Mouse (Mus musculus): Measurements from ENCODE around the gene Atp8a1.

GRCm38 (mm10) chr5:67758126-67758525 lies 89.1 kb downstream of the Atp8a1 start:
- TF ChIP-seq POLR2A (IDR thresholded peaks at IDR 0.05; ENCODE audit: extremely low read depth, insufficient read depth, low read length) (no peak), CTCF (IDR thresholded peaks at IDR 0.05; ENCODE audit: low read depth, low read length) (no peak)
